Mouse (Mus musculus): Measurements from ENCODE around the gene Adam10.

The Adam10 gene

GRCm38 (mm10) chr9:70678682-70679131 is at the start of gene Adam10:
Adam10 (plus strand) TSS chr9:70678997.
- DNase-seq (ENCODE audit: low spot score in 2 of 2), result peak; percentile 97 to 98

GRCm38 (mm10) chr9:70629711-70630110 is 49.1 kb upstream of the Adam10 start:
- no peak for DNase-seq (ENCODE audit: low spot score in 2 of 2)

- no peak for DNase-seq (ENCODE audit: low spot score in 2 of 2)
Measured at GRCm38 (mm10) chr9:70631665-70632064, 47.1 kb upstream of the Adam10 start.

GRCm38 (mm10) chr9:70636748-70637147 is 42.0 kb upstream of the Adam10 start:
- DNase-seq (ENCODE audit: low spot score in 2 of 2), result no peak

- DNase-seq (ENCODE audit: low spot score in 2 of 2), result no peak
Measured at GRCm38 (mm10) chr9:70650260-70650659, 28.5 kb upstream of the Adam10 start.

GRCm38 (mm10) chr9:70650994-70651393 is 27.8 kb upstream of the Adam10 start:
- no peak for DNase-seq (ENCODE audit: low spot score in 2 of 2)

GRCm38 (mm10) chr9:70652221-70652620 is 26.6 kb upstream of the Adam10 start:
- DNase-seq (ENCODE audit: low spot score in 2 of 2), result peak in 1 of 2 experiments; percentile 33

- no peak for DNase-seq (ENCODE audit: low spot score in 2 of 2)
Measured at GRCm38 (mm10) chr9:70653875-70654274, 24.9 kb upstream of the Adam10 start.

- peak in 1 of 2 experiments; percentile 24 for DNase-seq (ENCODE audit: low spot score in 2 of 2)
Measured at GRCm38 (mm10) chr9:70654496-70654895, 24.3 kb upstream of the Adam10 start.

GRCm38 (mm10) chr9:70655764-70656129 is 23.1 kb upstream of the Adam10 start:
- no peak for DNase-seq (ENCODE audit: low spot score in 2 of 2)

GRCm38 (mm10) chr9:70656130-70657007 is 22.4 kb upstream of the Adam10 start, which contains the start of gene Gm10642:
Gm10642 (plus strand) TSS chr9:70656251.
- DNase-seq (ENCODE audit: low spot score in 2 of 2), result peak; percentile 61 to 65

- peak; percentile 93 to 94 for DNase-seq (ENCODE audit: low spot score in 2 of 2)
Measured at GRCm38 (mm10) chr9:70657013-70657967, 21.5 kb upstream of the Adam10 start, which contains the start of gene Mindy2. Mindy2 (minus strand) TSS chr9:70657174.

GRCm38 (mm10) chr9:70658266-70658665 is 20.5 kb upstream of the Adam10 start:
- no peak for DNase-seq (ENCODE audit: low spot score in 2 of 2)

GRCm38 (mm10) chr9:70664847-70665246 is 13.9 kb upstream of the Adam10 start:
- DNase-seq (ENCODE audit: low spot score in 2 of 2), result no peak

GRCm38 (mm10) chr9:70665372-70666145 is 13.2 kb upstream of the Adam10 start:
- DNase-seq (ENCODE audit: low spot score in 2 of 2), result no peak

GRCm38 (mm10) chr9:70666811-70667210 is 12.0 kb upstream of the Adam10 start:
- no peak for DNase-seq (ENCODE audit: low spot score in 2 of 2)

GRCm38 (mm10) chr9:70668048-70668447 is 10.7 kb upstream of the Adam10 start:
- DNase-seq (ENCODE audit: low spot score in 2 of 2), result no peak

- no peak for DNase-seq (ENCODE audit: low spot score in 2 of 2)
Measured at GRCm38 (mm10) chr9:70669197-70669596, 9.6 kb upstream of the Adam10 start.

- DNase-seq (ENCODE audit: low spot score in 2 of 2), result no peak
Measured at GRCm38 (mm10) chr9:70670381-70670780, 8.4 kb upstream of the Adam10 start.

- no peak for DNase-seq (ENCODE audit: low spot score in 2 of 2)
Measured at GRCm38 (mm10) chr9:70671278-70671677, 7.5 kb upstream of the Adam10 start.

All from frontal cortex, postnatal 36 days (tissue).